ENCODE assay signal across 8 mouse cellular contexts in the genomic region with DNA sequence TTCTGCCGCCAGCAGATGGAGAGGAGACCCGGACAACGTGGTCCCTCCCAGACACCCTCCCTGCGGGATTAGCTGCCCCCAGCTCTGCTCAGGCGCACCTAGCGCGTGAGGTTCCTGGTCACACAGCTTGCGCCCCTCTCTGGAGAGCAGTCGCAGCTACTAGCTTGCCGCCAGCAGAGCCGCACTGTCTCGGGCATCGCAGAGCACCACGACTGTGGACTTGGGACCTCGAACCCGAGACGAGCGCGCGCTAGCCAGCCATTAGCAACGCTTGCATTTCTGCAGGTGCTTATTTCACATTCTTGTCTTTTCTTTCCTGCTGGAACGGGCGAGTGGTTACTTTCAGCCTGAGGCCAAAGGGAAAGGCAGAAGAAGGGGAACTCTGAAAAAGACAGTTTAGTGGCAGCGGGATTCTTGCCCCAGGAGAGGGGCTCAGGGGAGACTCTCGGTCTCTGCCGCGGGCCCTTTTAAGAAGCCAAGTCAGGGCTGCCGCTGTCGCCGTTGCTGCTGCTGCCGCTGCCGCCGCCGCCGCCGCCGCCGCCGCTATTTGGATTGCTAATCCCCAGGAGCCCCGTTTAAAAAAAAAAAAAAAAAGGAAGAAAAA. TPM values are rescaled to one million over a fixed set of nuclear protein-coding genes. Genes with fewer than 3 reads are reported as not detected.
A peak's percentile ranks its signal among the peaks of the same experiment; 100 is the strongest.
DNase-seq lines count a peak whose midpoint lies in the region; ATAC-seq lines count a peak whose summit lies in the region.

No protein-coding gene starts in this region.

- H3K27ac ChIP-seq in hindbrain, embryonic 13.5 days, result peak overlapping the region; percentile 94

- DNase-seq in WW6 (ENCODE audit: low read depth, low spot score), result peak; percentile 77
- DNase-seq in cerebellum, postnatal 36 days, result peak; percentile 46 to 53
- DNase-seq in frontal cortex, postnatal 36 days (ENCODE audit: low spot score in 2 of 2), result peak; percentile 55 to 57
- peak; percentile 48 for DNase-seq in left cerebral cortex, adult 11 months (ENCODE audit: low spot score)
- peak; percentile 65 for DNase-seq in lung, postnatal 25 days (ENCODE audit: low spot score)
- DNase-seq in retina, embryonic 14.5 days (ENCODE audit: low spot score), result peak; percentile 73
- peak; percentile 30 for DNase-seq in urinary bladder, adult 2 months (ENCODE audit: low spot score)

- H3K9me3 ChIP-seq in hindbrain, embryonic 13.5 days, result no peaks in the 10 kb centered on the region

- peak; percentile 78 for ATAC-seq in hindbrain, embryonic 13.5 days (ENCODE audit: low FRiP score)

- 1% methylated on average over 40 of the region's 40 CpGs for WGBS in hindbrain, embryonic 13.5 days

- peak overlapping the region; percentile 81 for H3K4me3 ChIP-seq in hindbrain, embryonic 13.5 days

- H3K4me2 ChIP-seq in hindbrain, embryonic 13.5 days, result peak overlapping the region; percentile 84

- H3K4me1 ChIP-seq in hindbrain, embryonic 13.5 days (replicated peaks), result peaks cover 31% of the 10 kb centered on the region

- H3K36me3 ChIP-seq in hindbrain, embryonic 13.5 days, result peaks cover 5% of the 10 kb centered on the region; the same call in 1 of the 2 replicates

- peaks cover 20% of the 10 kb centered on the region for H3K27me3 ChIP-seq in hindbrain, embryonic 13.5 days

- peak overlapping the region; percentile 93 for H3K9ac ChIP-seq in hindbrain, embryonic 13.5 days

RNA-seq across cellular contexts. Expression of a gene that starts 11.8 kb away (rescaled TPM):
- polyA plus RNA-seq in hindbrain, embryonic 13.5 days (2015; fragmentation: Nextera tagmentation; extraction: Ambion mirVana), result 34.1 and 42.3 TPM in 2 replicates
- 36.3 and 37.0 TPM in 2 replicates for polyA plus RNA-seq in urinary bladder, adult 2 months (2012; rRNA removed)

RNA-seq across cellular contexts. Expression of a gene that starts 58.0 kb away (rescaled TPM):
- 64.4 and 64.8 TPM in 2 replicates for polyA plus RNA-seq in hindbrain, embryonic 13.5 days (2015; fragmentation: Nextera tagmentation; extraction: Ambion mirVana)
- polyA plus RNA-seq in urinary bladder, adult 2 months (2012; rRNA removed), result 51.2 and 54.3 TPM in 2 replicates

RNA-seq across cellular contexts. Expression of a gene that starts 58.6 kb away (rescaled TPM):
- polyA plus RNA-seq in hindbrain, embryonic 13.5 days (2015; fragmentation: Nextera tagmentation; extraction: Ambion mirVana), result 2.1 and 2.6 TPM in 2 replicates
- polyA plus RNA-seq in urinary bladder, adult 2 months (2012; rRNA removed), result 0.41 TPM in 1 of 2 replicates, not detected in the other

Comparison
In these comparisons a context has a peak if more than half of its experiments do, and no peak if none do; other contexts are left out.
1. Peak in every context shown above with its lines: DNase-seq, ATAC-seq, H3K4me3 ChIP-seq and H3K27ac ChIP-seq.